Mouse (Mus musculus): ENCODE data around the gene Rab28.
"Not testable (repeated sequence)": the region's sequence is repeated elsewhere in the genome, so short reads cannot be mapped to it uniquely, and the experiment has no call there.

Rab28 gene

GRCm38 (mm10) chr5:41708051-41708630 is at the start of gene Rab28:
Rab28 (minus strand) TSS chr5:41708157.
- DNase-seq: peak; percentile 96

GRCm38 (mm10) chr5:41757338-41757737 is 49.4 kb upstream of the Rab28 start:
- DNase-seq: no peak

GRCm38 (mm10) chr5:41756396-41756795 is 48.4 kb upstream of the Rab28 start:
- no peak for DNase-seq

- no peak for DNase-seq
Observed at GRCm38 (mm10) chr5:41755373-41755960, 47.5 kb upstream of the Rab28 start.

GRCm38 (mm10) chr5:41754836-41755235 is 46.9 kb upstream of the Rab28 start:
- no peak for DNase-seq

- DNase-seq: no peak
Observed at GRCm38 (mm10) chr5:41754226-41754775, 46.3 kb upstream of the Rab28 start.

- no peak for DNase-seq
Observed at GRCm38 (mm10) chr5:41752721-41753120, 44.8 kb upstream of the Rab28 start.

- DNase-seq: no peak
Observed at GRCm38 (mm10) chr5:41744898-41745780, 37.2 kb upstream of the Rab28 start.

- no peak for DNase-seq
Observed at GRCm38 (mm10) chr5:41744234-41744633, 36.3 kb upstream of the Rab28 start.

- DNase-seq: no peak
Observed at GRCm38 (mm10) chr5:41738817-41739216, 30.9 kb upstream of the Rab28 start.

GRCm38 (mm10) chr5:41737039-41737438 is 29.1 kb upstream of the Rab28 start:
- DNase-seq: no peak

- no peak for DNase-seq
Observed at GRCm38 (mm10) chr5:41727017-41727416, 19.1 kb upstream of the Rab28 start.

GRCm38 (mm10) chr5:41725573-41725972 is 17.6 kb upstream of the Rab28 start:
- no peak for DNase-seq

- DNase-seq: peak; percentile 32
Observed at GRCm38 (mm10) chr5:41707115-41708015, 592 bp downstream of the Rab28 start.

GRCm38 (mm10) chr5:41706777-41707114 is 1.2 kb downstream of the Rab28 start:
- DNase-seq: no peak

GRCm38 (mm10) chr5:41701085-41701484 is 6.9 kb downstream of the Rab28 start:
- DNase-seq: not testable (repeated sequence)

- DNase-seq: no peak
Observed at GRCm38 (mm10) chr5:41697958-41698357, 10.0 kb downstream of the Rab28 start.

- no peak for DNase-seq
Observed at GRCm38 (mm10) chr5:41685016-41685415, 22.9 kb downstream of the Rab28 start.

GRCm38 (mm10) chr5:41683976-41684375 is 24.0 kb downstream of the Rab28 start:
- DNase-seq: no peak

GRCm38 (mm10) chr5:41666012-41666411 is 41.9 kb downstream of the Rab28 start:
- DNase-seq: no peak

- DNase-seq: no peak
Observed at GRCm38 (mm10) chr5:41636793-41637192, 71.2 kb downstream of the Rab28 start.
